Mouse (Mus musculus) heart, embryonic 12.5 days (tissue): ENCODE measurements around the gene Scube3. TPM values are rescaled to one million over a fixed set of nuclear protein-coding genes. Genes with fewer than 3 reads are reported as not detected.

ENCODE experiments used
- ATAC-seq: fragments of 200-750 bp; cut with Nextera tagmentation; 2 replicates; pipeline ENCODE4 v1.8.0; 2017; ENCODE audit warnings: moderate TSS enrichment, moderate library complexity; ENCODE audit not compliant: insufficient number of reproducible peaks, low FRiP score
- H3K27ac ChIP-seq: fragments of 300-500 bp; sonication (generic); 2 replicates; pipeline ENCODE4 v1.5.1; 2016; ENCODE audit warnings: mild to moderate bottlenecking, moderate library complexity; ENCODE audit not compliant: poor library complexity, severe bottlenecking
- H3K27me3 ChIP-seq: fragments of 300-500 bp; sonication (generic); replicated peaks from 2 replicates; pipeline ENCODE4 v1.6.1; 2016; ENCODE audit warnings: mild to moderate bottlenecking, moderate library complexity
- H3K36me3 ChIP-seq: fragments of 300-500 bp; sonication (generic); 2 replicates; pipeline ENCODE4 v1.6.1; 2016; ENCODE audit warnings: mild to moderate bottlenecking, moderate library complexity
- H3K4me1 ChIP-seq: fragments of 300-500 bp; sonication (generic); replicated peaks from 2 replicates; pipeline ENCODE4 v1.6.1; 2016; ENCODE audit warnings: mild to moderate bottlenecking
- H3K4me2 ChIP-seq: fragments of 300-500 bp; sonication (generic); 2 replicates; pipeline ENCODE4 v1.6.1; 2016; ENCODE audit warnings: mild to moderate bottlenecking, moderate library complexity
- H3K4me3 ChIP-seq: fragments of 300-500 bp; sonication (generic); 2 replicates; pipeline ENCODE4 v1.5.1; 2016; ENCODE audit warnings: mild to moderate bottlenecking
- H3K9ac ChIP-seq: fragments of 300-500 bp; sonication (generic); 2 replicates; pipeline ENCODE4 v1.6.1; 2016; ENCODE audit warnings: mild to moderate bottlenecking, moderate library complexity
- H3K9me3 ChIP-seq: fragments of 300-500 bp; sonication (generic); replicated peaks from 2 replicates; pipeline ENCODE4 v1.6.1; 2016; ENCODE audit warnings: mild to moderate bottlenecking, moderate library complexity
- WGBS: fragments of 180-500 bp; shearing (Covaris S2); methylation state at CpG from one replicate; pipeline ENCODE4 v1.1.7; 2016; 5-methylcytosine and 5-hydroxymethylcytosine counted together
- polyA plus RNA-seq: library from polyadenylated mRNA; unstranded; fragments of >200 nt; fragmentation: Nextera tagmentation; extraction: Ambion mirVana; gene quantifications from 2 replicates; pipeline ENCODE4 v1.2.1, GENCODE M21; 2016

Scube3 gene
- polyA plus RNA-seq, 1 experiment from 2014 or later, result 1.1 TPM

DNA sequence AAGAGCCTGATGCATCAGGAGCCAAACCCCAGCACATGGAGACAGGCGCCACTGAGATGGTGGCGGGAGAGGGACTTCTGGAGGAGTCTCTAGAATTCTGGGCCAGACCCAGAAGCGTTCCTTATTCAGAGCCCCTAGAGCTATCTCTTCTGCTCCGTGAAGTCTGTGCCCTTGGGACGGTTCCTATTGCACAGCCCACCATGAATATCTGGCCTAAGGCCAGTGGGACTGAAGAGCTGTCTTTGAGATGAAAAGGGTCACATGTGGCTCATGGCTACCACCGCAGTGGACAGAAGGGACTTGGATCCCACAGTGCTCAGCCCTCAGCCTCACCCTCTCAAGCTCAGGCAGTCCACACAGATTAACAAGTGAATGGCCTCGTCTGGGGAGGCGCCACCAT, 7.8 kb downstream of the Scube3 start:
- no peaks in the 10 kb centered on the region for H3K9me3 ChIP-seq
- no peak overlapping the region for H3K9ac ChIP-seq
- WGBS, result 53% methylated on average over 8 of the region's 8 CpGs
- H3K4me1 ChIP-seq, result peaks cover 12% of the 10 kb centered on the region
- no peak overlapping the region for H3K27ac ChIP-seq
- peaks cover 65% of the 10 kb centered on the region for H3K27me3 ChIP-seq
- ATAC-seq, result no peak
- no peak overlapping the region for H3K4me3 ChIP-seq
- no peak overlapping the region for H3K4me2 ChIP-seq
- no peaks in the 10 kb centered on the region for H3K36me3 ChIP-seq

DNA sequence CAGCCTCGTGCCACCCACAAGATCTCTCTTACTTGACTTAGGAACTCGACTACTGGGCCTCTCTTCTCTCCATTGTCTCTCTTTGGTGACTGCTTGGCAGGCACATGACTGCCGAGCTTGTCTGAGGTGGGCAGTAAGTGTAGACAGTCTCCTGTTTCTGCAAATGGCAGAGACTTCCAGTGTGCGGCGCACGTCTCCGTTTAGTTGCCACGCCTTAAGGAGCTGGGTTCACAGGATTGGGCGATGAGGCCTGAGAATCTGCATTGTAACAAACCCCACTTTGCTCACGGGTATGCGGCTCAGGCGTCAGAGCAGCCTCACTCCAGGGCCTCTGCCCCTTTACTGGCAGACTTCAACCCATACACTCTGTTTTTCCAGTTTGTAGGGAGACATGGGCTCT, 8.5 kb downstream of the Scube3 start:
- Histone ChIP-seq H3K27ac (no peak overlapping the region), H3K4me1 (peaks cover 11% of the 10 kb centered on the region), H3K27me3 (peaks cover 64% of the 10 kb centered on the region), H3K9me3 (no peaks in the 10 kb centered on the region), H3K9ac (no peak overlapping the region), H3K4me2 (no peak overlapping the region), H3K4me3 (no peak overlapping the region), H3K36me3 (no peaks in the 10 kb centered on the region)
- ATAC-seq, result no peak
- 73% methylated on average over 12 of the region's 12 CpGs for WGBS

DNA sequence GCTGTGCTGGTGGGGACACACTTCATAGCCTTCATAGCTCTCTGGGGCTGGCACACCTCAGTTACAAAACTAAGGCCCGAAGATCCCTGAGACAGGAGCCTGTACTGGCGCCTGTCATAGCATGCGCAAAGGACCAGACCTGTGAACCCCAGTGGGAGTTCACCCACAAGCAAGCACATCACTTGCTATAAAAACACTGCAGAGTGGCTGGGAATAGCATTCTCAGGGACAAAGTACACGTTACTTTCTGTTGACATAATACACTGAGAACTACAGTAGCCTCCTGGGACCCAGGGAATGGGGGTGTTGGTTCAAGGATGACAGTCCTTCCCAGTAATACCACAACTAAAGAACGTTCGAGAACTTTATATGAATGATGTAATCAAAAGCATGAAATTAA, 11.2 kb downstream of the Scube3 start:
- WGBS, result 80% methylated on average over 6 of the region's 6 CpGs
- Histone ChIP-seq H3K36me3 (no peaks in the 10 kb centered on the region), H3K27me3 (peaks cover 60% of the 10 kb centered on the region)

DNA sequence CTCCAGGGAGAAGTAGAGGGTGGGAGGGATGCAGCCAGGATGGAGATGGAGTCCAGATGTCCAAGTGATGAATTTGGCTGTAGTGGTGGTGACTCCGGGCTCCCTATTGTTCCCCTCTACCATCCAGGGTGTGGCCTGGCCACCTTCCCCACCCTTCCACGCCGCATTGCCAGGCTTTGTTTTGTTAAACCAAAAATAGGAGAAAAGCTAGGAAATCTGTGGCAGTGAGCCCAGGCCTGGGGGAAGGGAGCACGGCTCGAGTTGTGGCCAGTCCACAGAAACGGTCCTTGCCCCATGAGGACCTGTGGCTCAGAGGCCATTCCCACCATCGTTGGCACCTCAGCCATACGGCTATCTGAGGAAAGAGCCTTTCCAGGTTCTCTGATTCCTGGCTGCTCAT, 13.0 kb downstream of the Scube3 start:
- 73% methylated on average over 8 of the region's 8 CpGs for WGBS
- no peak overlapping the region for H3K4me3 ChIP-seq
- no peak overlapping the region for H3K4me2 ChIP-seq
- H3K27ac ChIP-seq, result no peak overlapping the region
- H3K36me3 ChIP-seq, result no peaks in the 10 kb centered on the region
- 0 out of 2 replicates have a peak, but pooled peaks cover 3% of the 10 kb centered on the region for H3K4me1 ChIP-seq
- H3K27me3 ChIP-seq, result peaks cover 63% of the 10 kb centered on the region
- ATAC-seq, result no peak
- no peaks in the 10 kb centered on the region for H3K9me3 ChIP-seq
- no peak overlapping the region for H3K9ac ChIP-seq

More for the DNA sequence above, 11.2 kb downstream of the Scube3 start:
- ATAC-seq, result no peak
- Histone ChIP-seq H3K9ac (no peak overlapping the region), H3K4me3 (no peak overlapping the region), H3K27ac (no peak overlapping the region), H3K4me2 (no peak overlapping the region), H3K4me1 (peaks cover 3% of the 10 kb centered on the region; the same call in 1 of the 2 replicates), H3K9me3 (no peaks in the 10 kb centered on the region)

DNA sequence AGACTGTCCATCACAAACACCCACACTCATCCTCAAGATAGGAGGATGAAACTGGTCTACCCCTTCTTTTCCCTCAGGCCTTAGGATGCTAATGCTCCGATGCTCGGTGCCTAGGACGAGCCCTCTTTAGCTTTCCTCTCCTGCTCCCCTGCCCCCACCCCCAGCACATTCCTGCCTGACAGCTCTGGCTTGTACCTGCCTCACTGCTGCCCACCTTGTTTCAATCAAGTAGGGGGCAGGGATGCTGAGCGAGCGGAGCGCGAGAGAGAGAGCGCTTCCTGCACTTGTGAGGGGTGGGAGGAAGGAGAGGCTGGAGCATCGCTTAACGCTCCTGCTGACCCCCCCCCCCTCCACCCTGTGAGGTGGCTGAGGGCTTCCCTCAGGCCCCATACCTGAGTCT, 18.4 kb downstream of the Scube3 start:
- WGBS, result 9% methylated on average over 10 of the region's 10 CpGs
- no peak for ATAC-seq
- peak overlapping the region; percentile 36; the same call in 1 of the 2 replicates for H3K4me2 ChIP-seq
- no peak overlapping the region for H3K4me3 ChIP-seq
- no peak overlapping the region for H3K27ac ChIP-seq
- H3K27me3 ChIP-seq, result peaks cover 83% of the 10 kb centered on the region
- no peak overlapping the region for H3K9ac ChIP-seq
- H3K4me1 ChIP-seq, result peaks cover 24% of the 10 kb centered on the region
- H3K9me3 ChIP-seq, result no peaks in the 10 kb centered on the region
- H3K36me3 ChIP-seq, result no peaks in the 10 kb centered on the region

DNA sequence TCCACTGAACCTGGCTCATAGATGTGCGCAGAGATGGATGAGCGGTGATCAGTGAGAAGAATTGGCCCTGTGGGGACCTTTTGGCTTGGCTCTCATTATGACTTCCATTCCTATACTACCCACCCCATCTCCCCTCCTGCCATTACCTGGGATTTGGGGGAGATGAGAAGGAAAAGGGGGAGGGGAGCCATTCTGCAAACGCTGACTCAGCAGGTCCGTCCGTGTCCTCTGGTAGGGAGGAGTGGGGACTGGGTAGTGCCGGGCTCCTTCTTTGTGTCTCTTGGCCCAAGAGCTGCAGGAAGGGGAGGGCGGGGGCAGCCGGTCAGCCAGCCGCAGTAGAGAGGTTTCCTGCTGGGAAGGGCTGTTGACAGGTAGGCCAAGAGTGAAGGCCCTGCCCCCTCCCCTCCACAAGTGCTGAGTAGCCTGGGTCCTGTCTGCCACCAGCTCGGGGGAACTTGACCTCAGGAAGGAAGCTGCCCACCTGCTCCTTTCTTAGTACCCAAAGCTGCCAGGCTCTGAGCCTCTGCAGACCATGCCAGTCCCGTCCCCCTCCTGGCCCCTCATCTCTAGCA, 19.5 kb downstream of the Scube3 start:
- Histone ChIP-seq H3K9me3 (no peaks in the 10 kb centered on the region), H3K27ac (0 out of 2 replicates have a peak overlapping the region, but pooled peaks have one; percentile 5), H3K9ac (0 out of 2 replicates have a peak overlapping the region, but pooled peaks have one; percentile 28), H3K4me2 (peak overlapping the region; percentile 36), H3K4me3 (no peak overlapping the region), H3K36me3 (no peaks in the 10 kb centered on the region), H3K4me1 (peaks cover 24% of the 10 kb centered on the region), H3K27me3 (peaks cover 88% of the 10 kb centered on the region)
- 10% methylated on average over 11 of the region's 11 CpGs for WGBS
- ATAC-seq, result peak; percentile 72

DNA sequence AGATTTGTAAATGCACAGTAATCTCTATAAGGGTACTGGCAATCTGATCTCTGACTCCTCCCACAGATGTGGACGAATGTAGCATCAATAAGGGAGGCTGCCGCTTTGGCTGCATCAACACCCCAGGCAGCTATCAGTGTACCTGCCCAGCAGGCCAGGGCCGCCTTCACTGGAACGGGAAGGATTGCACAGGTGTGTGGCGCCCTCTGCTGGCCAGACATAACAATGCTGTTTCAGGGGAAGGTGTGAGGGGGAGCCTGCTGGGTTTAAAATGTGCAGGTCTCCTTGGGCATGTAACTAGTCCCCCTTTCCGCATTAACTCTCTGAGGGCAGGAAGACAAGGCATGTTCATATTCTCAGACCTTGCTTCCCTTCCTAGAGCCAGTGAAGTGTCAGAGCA, 21.7 kb downstream of the Scube3 start:
- Histone ChIP-seq H3K9me3 (no peaks in the 10 kb centered on the region), H3K27ac (no peak overlapping the region), H3K4me3 (no peak overlapping the region), H3K4me2 (no peak overlapping the region), H3K9ac (no peak overlapping the region), H3K27me3 (peaks cover 78% of the 10 kb centered on the region), H3K4me1 (peaks cover 24% of the 10 kb centered on the region), H3K36me3 (no peaks in the 10 kb centered on the region)
- WGBS, result 8% methylated on average over 6 of the region's 6 CpGs
- no peak for ATAC-seq

DNA sequence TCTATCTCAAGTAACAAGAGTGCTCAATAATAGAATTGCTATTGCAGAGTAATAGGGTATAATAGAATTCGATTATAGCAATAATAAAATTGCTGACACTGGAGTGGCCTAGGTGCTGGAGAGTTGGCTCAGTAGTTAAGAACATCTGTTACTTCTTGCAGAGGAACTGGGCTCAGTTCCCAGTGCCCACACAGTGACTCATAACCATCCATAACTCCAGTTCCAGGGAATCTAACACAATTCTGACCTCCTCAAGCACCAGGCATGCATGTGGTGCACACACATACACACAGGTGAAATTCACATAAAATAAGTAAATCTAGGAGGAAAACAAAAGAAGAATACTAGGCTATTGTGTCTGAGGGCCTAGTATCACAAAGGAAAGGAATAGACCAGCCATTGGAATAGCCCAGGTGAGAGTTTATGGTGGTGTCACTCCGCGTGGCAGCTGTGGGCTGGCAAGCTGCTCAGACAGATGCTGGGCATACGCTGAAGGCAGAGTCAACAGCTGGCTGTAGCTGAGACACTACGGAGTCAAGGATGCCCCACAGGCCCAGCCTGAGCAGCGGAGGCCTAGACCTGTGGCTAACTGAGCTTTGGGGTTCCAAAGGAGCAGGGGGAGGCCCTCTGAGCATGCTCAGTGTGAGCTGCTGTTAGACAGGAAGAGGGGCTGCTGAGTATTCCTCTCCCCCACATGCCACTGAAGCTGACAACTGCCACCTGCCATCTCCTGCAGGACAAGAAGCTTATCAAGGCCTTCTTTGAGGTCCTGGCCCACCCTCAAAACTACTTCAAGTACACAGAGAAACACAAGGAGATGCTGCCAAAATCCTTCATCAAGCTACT, 28.7 kb downstream of the Scube3 start:
- 88% methylated on average over 6 of the region's 6 CpGs for WGBS
- Histone ChIP-seq H3K9ac (no peak overlapping the region), H3K4me1 (peaks cover 30% of the 10 kb centered on the region), H3K9me3 (no peaks in the 10 kb centered on the region), H3K36me3 (no peaks in the 10 kb centered on the region), H3K4me2 (no peak overlapping the region), H3K4me3 (no peak overlapping the region), H3K27me3 (peaks cover 23% of the 10 kb centered on the region), H3K27ac (0 out of 2 replicates have a peak overlapping the region, but pooled peaks have one; percentile 3)
- ATAC-seq, result no peak

DNA sequence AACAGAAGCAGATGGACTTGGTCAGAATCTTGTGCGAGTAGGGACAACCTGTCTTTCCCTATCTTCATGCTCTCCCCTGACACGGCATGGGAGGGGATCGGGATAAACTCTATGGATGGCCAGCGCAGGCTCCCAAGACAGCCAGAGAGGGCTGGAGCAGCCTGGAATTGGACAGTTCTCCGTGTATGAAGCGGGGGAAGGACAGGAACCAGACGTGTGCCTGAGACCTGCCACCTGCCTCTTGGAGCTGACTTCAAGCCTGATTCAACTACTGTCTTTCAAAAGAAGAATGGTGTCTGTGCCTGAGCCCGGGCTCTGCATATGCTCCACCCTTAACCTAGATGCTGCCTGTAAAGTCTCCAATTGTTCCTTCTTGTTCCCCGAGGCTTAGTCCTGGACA, 30.7 kb downstream of the Scube3 start:
- Histone ChIP-seq H3K4me1 (peaks cover 38% of the 10 kb centered on the region), H3K4me2 (peak overlapping the region; percentile 9)
- WGBS, result 39% methylated on average over 9 of the region's 9 CpGs

DNA sequence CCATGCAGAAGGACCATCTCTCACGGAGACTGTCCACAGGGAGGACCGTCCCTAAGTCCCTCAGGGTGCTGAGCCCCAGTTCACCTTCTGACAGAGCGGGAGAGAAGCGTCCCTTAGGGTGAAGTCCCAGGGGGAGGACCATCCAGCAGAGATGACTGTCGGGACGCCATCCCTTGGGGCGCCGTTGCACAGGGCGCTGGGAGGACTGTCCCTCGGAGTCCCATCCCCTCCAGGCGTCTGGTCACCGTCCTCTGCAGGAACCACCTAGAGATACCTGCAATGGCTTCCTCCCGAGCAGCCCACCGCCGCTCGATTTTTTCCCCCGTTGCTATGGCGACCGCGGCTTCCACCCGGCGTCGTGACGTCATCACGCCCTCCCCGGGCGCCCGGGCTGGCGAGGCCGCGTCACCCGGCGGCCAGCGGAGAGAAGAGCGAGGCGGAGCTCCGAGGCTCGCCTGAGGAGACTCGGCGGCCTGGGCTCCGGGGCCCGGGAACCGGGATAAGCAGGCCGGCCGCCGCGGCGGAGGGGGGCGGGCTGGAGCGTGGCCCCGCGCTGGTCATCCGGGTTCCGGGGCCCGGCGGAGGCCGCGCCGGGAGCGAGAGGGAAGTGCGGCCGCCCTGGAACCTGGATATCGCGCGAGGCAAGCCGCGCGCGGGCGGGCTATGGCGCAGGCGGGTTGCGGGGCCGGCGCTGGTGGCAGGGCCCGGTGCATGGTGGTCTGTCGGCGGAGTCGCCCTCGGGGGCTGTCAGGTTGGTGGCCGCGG, 35.0 kb downstream of the Scube3 start, which contains the start of gene Zfp523:
Gene Zfp523 (plus strand): TSS at position 355 of the 765 bp plus-strand sequence.
- H3K4me1 ChIP-seq, result peaks cover 72% of the 10 kb centered on the region
- WGBS, result under 1% methylated on average over 82 of the region's 82 CpGs
- no peaks in the 10 kb centered on the region for H3K27me3 ChIP-seq

More for the DNA sequence above, 30.7 kb downstream of the Scube3 start:
- H3K36me3 ChIP-seq, result no peaks in the 10 kb centered on the region
- no peak overlapping the region for H3K27ac ChIP-seq
- no peak for ATAC-seq
- no peak overlapping the region for H3K9ac ChIP-seq
- H3K27me3 ChIP-seq, result 0 out of 2 replicates have a peak, but pooled peaks cover 4% of the 10 kb centered on the region
- H3K4me3 ChIP-seq, result no peak overlapping the region
- no peaks in the 10 kb centered on the region for H3K9me3 ChIP-seq

More for the DNA sequence above, 35.0 kb downstream of the Scube3 start, which contains the start of gene Zfp523:
- peak within 1 kb of the TSS; percentile 92 for H3K4me2 ChIP-seq
- peak within 1 kb of the TSS; percentile 88 for H3K9ac ChIP-seq
- H3K27ac ChIP-seq, result peak within 1 kb of the TSS; percentile 74
- peak; percentile 83 for ATAC-seq
- H3K4me3 ChIP-seq, result peak within 1 kb of the TSS; percentile 70
- H3K36me3 ChIP-seq, result no peaks in the 10 kb centered on the region
- H3K9me3 ChIP-seq, result no peaks in the 10 kb centered on the region
